Comparison of ENCODE assay signal across 8 mouse cellular contexts in genomic region chr16:11203600-11204390, GRCm38 (mm10). TPM values are rescaled to one million over a fixed set of nuclear protein-coding genes. Genes with fewer than 3 reads are reported as not detected.
DNase-seq lines count a peak whose midpoint lies in the region; ATAC-seq and TF ChIP-seq lines count a peak whose summit lies in the region.

No protein-coding gene starts in this region.

- peak overlapping the region; percentile 36; the same call in 1 of the 2 replicates for H3K27ac ChIP-seq in thymus, adult 2 months (ENCODE audit: control insufficient read depth, insufficient read depth, low read length)
- no peak overlapping the region for H3K27ac ChIP-seq in intestine, postnatal 0 days (ENCODE audit: low read depth, low read length)
- peak overlapping the region; percentile 7; the same call in 1 of the 2 replicates for H3K27ac ChIP-seq in neural tube, embryonic 14.5 days (ENCODE audit: low read depth, low read length)

- peak overlapping the region; percentile 91 for H3K4me3 ChIP-seq in thymus, adult 2 months (ENCODE audit: control insufficient read depth, insufficient read depth, low read length)
- H3K4me3 ChIP-seq in intestine, postnatal 0 days (ENCODE audit: low read depth, low read length), result peak overlapping the region; percentile 60
- peak overlapping the region; percentile 82 for H3K4me3 ChIP-seq in neural tube, embryonic 14.5 days (ENCODE audit: low read depth, low read length)

- peak overlapping the region; percentile 71 for H3K4me2 ChIP-seq in intestine, postnatal 0 days (replicated peaks; ENCODE audit: low read depth)
- H3K4me2 ChIP-seq in neural tube, embryonic 14.5 days (ENCODE audit: low read depth, low read length), result peak overlapping the region; percentile 67

- peak; percentile 9 for DNase-seq in adrenal gland, postnatal 14 days
- DNase-seq in adrenal gland, adult 18-20 months (ENCODE audit: low spot score in 2 of 2), result no peak
- DNase-seq in thymus, adult 2 months, result no peak
- no peak for DNase-seq in thymus, adult 18-20 months
- DNase-seq in cerebellum, adult 11 months, result no peak
- no peak for DNase-seq in kidney, adult 18-20 months

- peaks cover 26% of the 10 kb centered on the region for H3K36me3 ChIP-seq in thymus, adult 2 months (ENCODE audit: control insufficient read depth, insufficient read depth, low read length)
- peaks cover 15% of the 10 kb centered on the region; the same call in 1 of the 2 replicates for H3K36me3 ChIP-seq in intestine, postnatal 0 days (ENCODE audit: control insufficient read depth, insufficient read depth)
- peaks cover 24% of the 10 kb centered on the region; the same call in 1 of the 2 replicates for H3K36me3 ChIP-seq in neural tube, embryonic 14.5 days (ENCODE audit: control insufficient read depth, insufficient read depth, low read length)

- no peak for ATAC-seq in intestine, postnatal 0 days
- ATAC-seq in neural tube, embryonic 14.5 days (ENCODE audit: low read depth), result peak; percentile 65

- WGBS in thymus, adult 2 months, result 3% methylated on average over 24 of the region's 24 CpGs
- 3% methylated on average over 24 of the region's 24 CpGs for WGBS in intestine, postnatal 0 days
- 7% methylated on average over 24 of the region's 24 CpGs for WGBS in neural tube, embryonic 14.5 days

- H3K9ac ChIP-seq in intestine, postnatal 0 days (ENCODE audit: low read depth, low read length), result peak overlapping the region; percentile 81
- peak overlapping the region; percentile 82 for H3K9ac ChIP-seq in neural tube, embryonic 14.5 days (replicated peaks; ENCODE audit: low read depth, low read length)

- H3K9me3 ChIP-seq in intestine, postnatal 0 days (ENCODE audit: control insufficient read depth), result no peaks in the 10 kb centered on the region
- no peaks in the 10 kb centered on the region for H3K9me3 ChIP-seq in neural tube, embryonic 14.5 days (ENCODE audit: control insufficient read depth, low read length)

- H3K27me3 ChIP-seq in thymus, adult 2 months (ENCODE audit: control insufficient read depth, insufficient read depth, low read length), result no peaks in the 10 kb centered on the region
- H3K27me3 ChIP-seq in intestine, postnatal 0 days (replicated peaks; ENCODE audit: control insufficient read depth, insufficient read depth, low read length), result no peaks in the 10 kb centered on the region
- no peaks in the 10 kb centered on the region for H3K27me3 ChIP-seq in neural tube, embryonic 14.5 days (ENCODE audit: control insufficient read depth, insufficient read depth, low read length)

- TF ChIP-seq CTCF in thymus, adult 2 months (IDR thresholded peaks at IDR 0.05; ENCODE audit: borderline replicate concordance, control insufficient read depth, extremely low read depth, insufficient read depth, low read length, poor library complexity), result 0 out of 2 replicates have a peak, but pooled peaks have one; percentile 5
- TF ChIP-seq CTCF in intestine, postnatal 0 days (IDR thresholded peaks at IDR 0.05; ENCODE audit: low read depth), result no peak

- TF ChIP-seq POLR2A in thymus, adult 2 months (IDR thresholded peaks at IDR 0.05; ENCODE audit: control insufficient read depth, extremely low read depth, insufficient read depth, low read length, poor library complexity), result no peak

- peaks cover 2% of the 10 kb centered on the region; the same call in 1 of the 2 replicates for H3K4me1 ChIP-seq in thymus, adult 2 months (replicated peaks; ENCODE audit: control insufficient read depth, insufficient read depth, low read length)
- 0 out of 2 replicates have a peak, but pooled peaks cover 4% of the 10 kb centered on the region for H3K4me1 ChIP-seq in intestine, postnatal 0 days (replicated peaks; ENCODE audit: control insufficient read depth, insufficient read depth, low read length)
- peaks cover 17% of the 10 kb centered on the region for H3K4me1 ChIP-seq in neural tube, embryonic 14.5 days (ENCODE audit: control insufficient read depth, insufficient read depth, low read length)

RNA-seq across cellular contexts. Expression of gene Rsl1d1, which starts 0.7 kb away (rescaled TPM):
- total RNA-seq in adrenal gland, postnatal 14 days (2021), result 78.6 and 81.6 TPM in 2 replicates
- 10 to 100 TPM; 73.7 to 82.3 TPM for total RNA-seq in adrenal gland, adult 18-20 months (2021)
- polyA plus RNA-seq in thymus, adult 2 months (2012; rRNA removed), result 10.7 and 12.0 TPM in 2 replicates
- 61.1 and 65.5 TPM in 2 replicates for polyA plus RNA-seq in intestine, postnatal 0 days (2015; fragmentation: Nextera tagmentation; extraction: Ambion mirVana)
- polyA plus RNA-seq in neural tube, embryonic 14.5 days (2014; fragmentation: Nextera tagmentation; extraction: Ambion mirVana), result 141 and 154 TPM in 2 replicates

RNA-seq across cellular contexts. Expression of gene Zc3h7a, which starts 27.6 kb away (rescaled TPM):
- 63.3 and 78.2 TPM in 2 replicates for total RNA-seq in adrenal gland, postnatal 14 days (2021)
- 10 to 100 TPM; 62.7 to 79.7 TPM for total RNA-seq in adrenal gland, adult 18-20 months (2021)
- polyA plus RNA-seq in thymus, adult 2 months (2012; rRNA removed), result 114 and 116 TPM in 2 replicates
- 32.4 and 41.2 TPM in 2 replicates for polyA plus RNA-seq in intestine, postnatal 0 days (2015; fragmentation: Nextera tagmentation; extraction: Ambion mirVana)
- 87.0 and 93.7 TPM in 2 replicates for polyA plus RNA-seq in neural tube, embryonic 14.5 days (2014; fragmentation: Nextera tagmentation; extraction: Ambion mirVana)

RNA-seq across cellular contexts. Expression of gene Gspt1, which starts 50.3 kb away (rescaled TPM):
- total RNA-seq in adrenal gland, postnatal 14 days (2021), result 122 and 133 TPM in 2 replicates
- total RNA-seq in adrenal gland, adult 18-20 months (2021), result 100 to 1,000 TPM; 110 to 145 TPM
- 47.5 and 78.7 TPM in 2 replicates for polyA plus RNA-seq in thymus, adult 2 months (2012; rRNA removed)
- polyA plus RNA-seq in intestine, postnatal 0 days (2015; fragmentation: Nextera tagmentation; extraction: Ambion mirVana), result 47.3 and 48.4 TPM in 2 replicates
- 53.2 and 59.1 TPM in 2 replicates for polyA plus RNA-seq in neural tube, embryonic 14.5 days (2014; fragmentation: Nextera tagmentation; extraction: Ambion mirVana)
